Mouse (Mus musculus) brain, embryonic 14.5 days (tissue): ENCODE data around the gene Lmbrd1.

Experiments
- CTCF ChIP-seq: fragments of 200-500 bp; IDR thresholded peaks from 2 replicates; pipeline ENCODE4 v1.5.1; 2012; ENCODE audit warnings: inconsistent platforms, mild to moderate bottlenecking, moderate library complexity, borderline replicate concordance; ENCODE audit not compliant: insufficient read depth, insufficient read length; ENCODE audit errors: extremely low read depth
- POLR2A ChIP-seq: fragments of 200-500 bp; IDR thresholded peaks from 2 replicates; pipeline ENCODE4 v1.6.1; 2012; ENCODE audit warnings: mild to moderate bottlenecking, inconsistent platforms, borderline replicate concordance; ENCODE audit not compliant: poor library complexity, insufficient read depth, insufficient read length, severe bottlenecking; ENCODE audit errors: extremely low read depth

DNA sequence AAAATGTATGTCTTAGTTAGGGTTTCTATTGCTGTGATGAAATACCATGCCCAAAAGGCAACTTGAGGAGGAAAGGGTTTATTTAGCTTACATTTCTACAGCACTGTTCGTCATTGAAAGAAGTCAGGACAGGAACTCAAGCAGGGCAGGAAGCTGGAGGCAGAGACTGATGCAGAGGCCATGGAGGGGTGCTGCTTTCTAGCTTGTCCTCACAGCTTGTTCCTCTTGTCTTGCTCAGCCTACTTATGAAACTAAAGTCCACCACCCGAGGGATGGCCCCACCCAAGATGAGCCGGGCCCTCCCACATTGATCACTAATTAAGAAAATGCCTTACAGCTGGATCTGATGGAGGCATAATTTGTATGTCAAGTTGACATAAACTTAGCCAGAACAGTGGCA is 3.5 kb downstream of the Lmbrd1 start:
- TF ChIP-seq POLR2A: no peak
- TF ChIP-seq CTCF: no peak
